Mouse (Mus musculus): ENCODE measurements around the gene Usp29.

DNA sequence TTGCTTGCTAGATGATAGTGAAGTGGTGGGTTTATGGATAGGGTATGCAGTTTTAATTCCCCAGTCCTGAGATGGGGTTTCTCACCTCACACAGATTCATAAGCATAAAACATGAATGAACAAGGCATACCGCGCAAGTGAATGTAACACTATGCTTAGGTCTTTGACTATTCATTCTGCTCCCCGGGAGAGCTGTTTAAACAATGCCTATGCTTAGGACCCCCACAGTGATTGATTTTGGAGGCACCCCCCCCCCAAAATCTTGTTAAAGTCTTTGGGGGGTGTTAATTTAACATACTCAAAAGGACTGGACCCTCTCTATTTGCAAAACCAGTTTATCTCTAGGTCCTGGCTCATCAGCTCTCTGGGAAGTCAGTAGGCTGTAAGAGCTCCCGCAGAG, 1.6 kb downstream of the Usp29 start:
- TF ChIP-seq TAL1 (IDR thresholded peaks at IDR 0.05; ENCODE audit: low read length) (no peak), GATA1 (IDR thresholded peaks at IDR 0.05; ENCODE audit: low read length) (no peak)

Measured in erythroblast, embryonic 14.5 days (primary cell).